Mouse (Mus musculus) neural tube, embryonic 11.5 days (tissue): ENCODE results near the gene Nr4a1. TPM values are rescaled to one million over a fixed set of nuclear protein-coding genes. Genes with fewer than 3 reads are reported as not detected.

ENCODE experiments used
- ATAC-seq: fragments of 200-750 bp; cut with Nextera tagmentation; 2 replicates; pipeline ENCODE4 v1.8.0; 2017; ENCODE audit warnings: moderate number of reproducible peaks, mild to moderate bottlenecking, moderate TSS enrichment, moderate library complexity; ENCODE audit not compliant: insufficient read depth, low FRiP score, low TSS enrichment
- DNase-seq: peaks from one replicate; pipeline ENCODE4 v3.0.0-alpha.2; 2015; ENCODE audit warnings: low spot score
- H3K27ac ChIP-seq: fragments of 300-500 bp; sonication (generic); 2 replicates; pipeline ENCODE4 v1.5.1; 2014; ENCODE audit warnings: low read depth, mild to moderate bottlenecking, low read length
- H3K27me3 ChIP-seq: fragments of 300-500 bp; sonication (generic); 2 replicates; pipeline ENCODE4 v1.6.1; 2014; ENCODE audit warnings: mild to moderate bottlenecking, low read length, mixed read lengths; ENCODE audit not compliant: control insufficient read depth, insufficient read depth
- H3K36me3 ChIP-seq: fragments of 300-500 bp; sonication (generic); 2 replicates; pipeline ENCODE4 v1.6.1; 2014; ENCODE audit warnings: mild to moderate bottlenecking, low read length, moderate library complexity, mixed read lengths; ENCODE audit not compliant: control insufficient read depth, insufficient read depth
- H3K4me1 ChIP-seq: fragments of 300-500 bp; sonication (generic); 2 replicates; pipeline ENCODE4 v1.6.1; 2014; ENCODE audit warnings: low read length, mixed read lengths; ENCODE audit not compliant: control insufficient read depth, insufficient read depth
- H3K4me2 ChIP-seq: fragments of 300-500 bp; sonication (generic); 2 replicates; pipeline ENCODE4 v1.6.1; 2014; ENCODE audit warnings: low read depth, mild to moderate bottlenecking, moderate library complexity
- H3K4me3 ChIP-seq: fragments of 300-500 bp; sonication (generic); 2 replicates; pipeline ENCODE4 v1.5.1; 2014; ENCODE audit warnings: low read depth, low read length
- H3K9ac ChIP-seq: fragments of 300-500 bp; sonication (generic); 2 replicates; pipeline ENCODE4 v1.6.1; 2014; ENCODE audit warnings: mild to moderate bottlenecking, low read length
- H3K9me3 ChIP-seq: fragments of 300-500 bp; sonication (generic); 2 replicates; pipeline ENCODE4 v1.6.1; 2016; ENCODE audit warnings: low read length; ENCODE audit not compliant: control insufficient read depth
- WGBS: fragments of 180-500 bp; shearing (Covaris S2); extraction: QIAGEN DNeasy Blood & Tissue Kit; methylation state at CpG from one replicate; pipeline ENCODE4 v1.1.7; 2014; 5-methylcytosine and 5-hydroxymethylcytosine counted together
- polyA plus RNA-seq: library from polyadenylated mRNA; unstranded; fragments of >200 nt; fragmentation: Nextera tagmentation; extraction: Ambion mirVana; gene quantifications from 2 replicates; pipeline ENCODE4 v1.2.1, GENCODE M21; 2014

Nr4a1 gene
- polyA plus RNA-seq, 1 experiment from 2014 or later: 4.4 TPM

DNA sequence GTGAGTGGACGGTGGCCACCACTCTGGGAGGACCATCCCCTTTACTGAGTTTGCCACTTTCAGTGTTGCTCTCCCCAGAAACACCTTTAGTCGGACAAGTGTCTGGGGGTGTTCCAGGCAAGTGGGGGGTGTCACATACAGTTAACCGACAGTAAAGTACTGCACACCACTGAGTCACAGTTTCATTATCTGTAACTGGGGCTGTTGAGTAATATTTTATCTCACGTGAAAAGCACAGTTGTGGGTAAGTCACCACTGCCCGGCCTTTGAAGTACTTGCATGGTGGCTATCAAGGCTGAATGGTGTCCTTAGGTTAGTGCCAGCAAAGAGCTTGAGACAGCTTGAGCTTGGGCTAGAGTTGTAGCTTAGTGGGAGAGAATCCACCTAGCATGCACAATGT lies 28.4 kb downstream of the Nr4a1 start:
- no peak overlapping the region for H3K4me3 ChIP-seq
- no peak overlapping the region for H3K27ac ChIP-seq
- DNase-seq (no peak), ATAC-seq (no peak)
- 81% methylated on average over 5 of the region's 5 CpGs for WGBS
- no peaks in the 10 kb centered on the region for H3K9me3 ChIP-seq
- peaks cover 9% of the 10 kb centered on the region for H3K4me1 ChIP-seq
- H3K9ac ChIP-seq: no peak overlapping the region
- no peak overlapping the region for H3K4me2 ChIP-seq
- H3K27me3 ChIP-seq: no peaks in the 10 kb centered on the region
- no peaks in the 10 kb centered on the region for H3K36me3 ChIP-seq

DNA sequence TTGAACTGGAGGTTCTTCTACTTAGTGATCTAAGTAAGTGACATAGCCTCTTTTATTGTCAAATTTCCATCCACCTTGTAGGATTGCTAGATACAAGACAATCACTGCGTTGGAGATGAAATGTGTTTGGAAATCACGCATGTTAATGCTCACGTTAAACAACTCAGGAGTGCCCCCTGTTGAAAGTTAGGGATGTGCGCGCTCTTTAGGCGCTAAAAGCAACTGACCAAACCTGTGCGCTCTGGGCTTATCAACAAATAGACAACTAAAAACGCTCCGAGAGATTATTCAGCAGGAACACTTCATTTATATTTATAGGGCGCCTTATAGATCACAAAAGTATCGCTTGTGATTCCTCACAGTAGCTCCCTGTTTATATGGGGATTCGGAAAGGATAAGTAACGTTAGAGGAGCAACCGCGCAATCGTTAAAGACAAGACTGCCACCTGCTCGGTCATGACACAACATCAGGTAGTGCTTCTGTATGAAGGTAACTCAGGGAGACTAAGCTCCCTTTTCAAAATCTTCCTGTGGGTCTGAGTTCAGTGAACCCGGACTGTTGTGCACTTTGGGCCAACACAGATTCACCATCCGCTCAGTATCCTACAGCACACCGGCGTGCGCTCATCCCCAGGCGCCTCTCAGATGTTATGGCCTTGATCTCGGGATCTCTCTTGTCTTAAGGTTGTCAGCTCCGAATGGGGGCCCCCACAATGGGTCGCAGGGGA lies 29.3 kb downstream of the Nr4a1 start:
- Histone ChIP-seq H3K9ac (peak overlapping the region; percentile 79), H3K4me3 (peak overlapping the region; percentile 79), H3K27me3 (no peaks in the 10 kb centered on the region), H3K4me1 (peaks cover 7% of the 10 kb centered on the region), H3K9me3 (no peaks in the 10 kb centered on the region), H3K36me3 (no peaks in the 10 kb centered on the region), H3K27ac (no peak overlapping the region), H3K4me2 (peak overlapping the region; percentile 95)
- 2% methylated on average over 26 of the region's 26 CpGs for WGBS
- DNase-seq (peak; percentile 55), ATAC-seq (peak; percentile 21; the same call in 1 of the 2 replicates)

DNA sequence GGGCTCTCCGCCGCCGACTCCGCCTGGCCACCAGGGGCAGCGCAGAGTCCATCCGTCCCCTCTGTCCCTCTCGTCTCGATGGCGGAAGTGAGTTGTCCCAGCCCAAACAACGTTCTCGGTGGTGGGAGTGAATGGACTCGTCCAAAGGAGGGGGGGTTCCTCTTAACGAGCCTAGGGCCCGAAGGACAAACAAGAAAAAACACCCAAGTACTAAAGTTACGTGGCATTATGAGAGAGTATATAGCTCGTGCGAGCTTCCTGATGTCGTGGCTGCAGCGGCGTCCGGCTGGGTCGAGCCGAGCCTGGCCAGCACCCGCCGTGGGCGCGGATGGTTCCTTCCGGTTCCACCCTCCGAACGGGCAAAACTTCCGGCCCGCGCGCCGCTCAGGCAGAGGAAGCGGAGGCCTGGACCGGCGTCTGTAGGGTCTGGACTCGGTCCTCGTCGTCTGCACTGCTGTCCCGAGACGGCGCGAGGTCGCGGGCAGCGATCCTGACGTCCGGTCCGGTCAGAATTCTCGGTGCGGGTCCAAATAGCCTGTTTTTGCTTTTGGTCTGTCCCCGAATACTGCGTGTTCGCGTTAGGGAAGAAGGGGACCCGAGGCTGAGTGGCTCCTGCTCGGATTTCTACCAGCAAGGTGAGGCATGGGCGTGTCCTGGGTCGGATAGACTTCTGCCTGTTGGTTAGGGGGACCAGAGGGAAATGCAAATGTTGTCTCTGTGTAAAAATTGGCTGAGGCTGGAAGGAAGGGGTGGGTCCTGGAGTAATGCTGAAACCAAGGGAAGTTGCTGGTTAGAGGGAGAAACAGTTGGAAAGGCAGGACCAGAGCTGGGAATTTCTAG lies 30.1 kb downstream of the Nr4a1 start, which contains the start of gene Atg101:
Gene Atg101 (plus strand): TSS at position 362 of the 840 bp plus-strand sequence.
- Histone ChIP-seq H3K9me3 (no peaks in the 10 kb centered on the region), H3K36me3 (no peaks in the 10 kb centered on the region; the same call in 1 of the 2 replicates), H3K4me3 (peak within 1 kb of the TSS; percentile 79), H3K4me2 (peak within 1 kb of the TSS; percentile 95), H3K4me1 (peaks cover 7% of the 10 kb centered on the region), H3K9ac (peak within 1 kb of the TSS; percentile 79), H3K27ac (no peak within 1 kb of the TSS), H3K27me3 (no peaks in the 10 kb centered on the region)
- ATAC-seq: peak; percentile 88
- under 1% methylated on average over 61 of the region's 61 CpGs for WGBS
- DNase-seq: peak; percentile 92

DNA sequence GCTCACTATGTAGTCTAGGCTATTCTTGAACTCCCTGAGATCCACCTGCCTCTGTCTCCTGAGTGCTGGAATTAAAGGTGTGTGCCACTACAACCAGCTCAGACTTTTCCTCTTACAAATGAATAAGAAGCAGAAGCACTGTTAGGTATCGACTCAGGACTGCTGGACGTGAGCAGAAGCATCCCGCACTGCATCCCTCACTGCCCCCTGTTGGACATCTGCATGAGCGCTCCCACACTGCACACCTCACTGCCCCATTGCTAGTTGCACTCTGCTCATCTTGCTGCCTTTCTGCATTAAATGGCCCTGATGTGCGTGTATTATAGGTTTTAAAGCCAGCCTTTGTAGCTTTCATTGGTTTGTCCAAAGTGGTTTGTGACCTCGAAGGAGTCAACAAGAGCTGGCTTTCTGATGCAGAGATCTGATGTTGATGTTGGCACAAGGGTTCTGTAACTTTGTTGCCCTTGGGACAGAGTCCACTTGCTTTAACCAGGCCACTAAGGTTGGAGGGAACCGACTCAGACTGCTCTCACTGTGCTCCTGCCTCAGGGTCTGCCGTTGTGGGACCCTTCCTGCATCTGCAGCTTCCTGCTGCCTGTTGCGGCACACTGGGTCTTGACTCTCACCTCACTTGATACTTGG lies 32.2 kb downstream of the Nr4a1 start:
- ATAC-seq (no peak), DNase-seq (no peak)
- H3K4me1 ChIP-seq: peaks cover 7% of the 10 kb centered on the region
- no peak overlapping the region for H3K9ac ChIP-seq
- 78% methylated on average over 9 of the region's 9 CpGs for WGBS
- no peak overlapping the region for H3K4me3 ChIP-seq
- no peak overlapping the region for H3K4me2 ChIP-seq
- no peaks in the 10 kb centered on the region for H3K27me3 ChIP-seq
- H3K27ac ChIP-seq: no peak overlapping the region
- peaks cover 4% of the 10 kb centered on the region; the same call in 1 of the 2 replicates for H3K36me3 ChIP-seq
- no peaks in the 10 kb centered on the region for H3K9me3 ChIP-seq

DNA sequence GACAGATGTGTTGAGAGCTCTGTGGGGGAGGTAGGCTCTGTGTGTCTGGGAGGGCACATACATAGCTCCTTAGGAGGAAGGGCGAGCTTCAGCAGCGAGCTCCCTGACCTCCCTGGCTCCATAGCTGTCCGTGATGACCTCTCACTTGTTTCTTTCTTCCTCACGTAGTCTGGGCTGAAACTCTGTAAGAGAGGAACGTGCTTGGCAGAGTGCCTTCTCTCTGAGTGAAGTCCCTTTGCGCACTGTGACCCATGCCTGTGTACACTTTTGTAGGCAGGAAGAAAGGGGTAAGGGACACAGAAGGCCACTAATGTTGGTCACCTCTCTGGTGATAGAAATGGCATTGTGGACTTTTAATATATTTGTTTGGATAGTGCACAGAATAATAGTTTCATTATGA lies 33.3 kb downstream of the Nr4a1 start:
- ATAC-seq: no peak
- Histone ChIP-seq H3K27ac (no peak overlapping the region), H3K9ac (no peak overlapping the region), H3K4me2 (no peak overlapping the region), H3K4me1 (peaks cover 7% of the 10 kb centered on the region), H3K36me3 (peaks cover 4% of the 10 kb centered on the region; the same call in 1 of the 2 replicates), H3K27me3 (no peaks in the 10 kb centered on the region), H3K4me3 (no peak overlapping the region), H3K9me3 (no peaks in the 10 kb centered on the region)
- DNase-seq: no peak
- 93% methylated on average over 6 of the region's 6 CpGs for WGBS

DNA sequence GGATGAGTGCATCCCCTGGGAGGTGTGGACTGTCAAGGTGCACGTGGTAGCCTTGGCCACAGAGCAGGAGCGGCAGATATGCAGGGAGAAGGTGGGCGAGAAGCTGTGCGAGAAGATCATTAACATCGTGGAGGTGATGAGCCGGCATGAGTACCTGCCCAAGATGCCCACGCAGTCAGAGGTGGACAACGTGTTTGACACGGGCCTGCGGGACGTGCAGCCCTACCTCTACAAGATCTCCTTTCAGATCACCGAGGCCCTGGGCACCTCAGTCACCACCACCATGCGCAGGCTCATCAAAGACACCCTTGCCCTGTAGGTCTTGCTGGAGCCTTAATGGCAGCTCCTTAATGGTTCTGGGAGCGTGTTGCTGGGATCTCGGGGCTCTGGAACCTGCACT lies 36.3 kb downstream of the Nr4a1 start:
- H3K4me1 ChIP-seq: no peaks in the 10 kb centered on the region
- WGBS: 94% methylated on average over 15 of the region's 15 CpGs
- no peak overlapping the region for H3K4me3 ChIP-seq
- no peak for DNase-seq
- H3K27ac ChIP-seq: no peak overlapping the region
- H3K36me3 ChIP-seq: peaks cover 4% of the 10 kb centered on the region; the same call in 1 of the 2 replicates
- no peaks in the 10 kb centered on the region for H3K9me3 ChIP-seq
- H3K4me2 ChIP-seq: no peak overlapping the region
- ATAC-seq: no peak
- H3K27me3 ChIP-seq: no peaks in the 10 kb centered on the region
- no peak overlapping the region for H3K9ac ChIP-seq

DNA sequence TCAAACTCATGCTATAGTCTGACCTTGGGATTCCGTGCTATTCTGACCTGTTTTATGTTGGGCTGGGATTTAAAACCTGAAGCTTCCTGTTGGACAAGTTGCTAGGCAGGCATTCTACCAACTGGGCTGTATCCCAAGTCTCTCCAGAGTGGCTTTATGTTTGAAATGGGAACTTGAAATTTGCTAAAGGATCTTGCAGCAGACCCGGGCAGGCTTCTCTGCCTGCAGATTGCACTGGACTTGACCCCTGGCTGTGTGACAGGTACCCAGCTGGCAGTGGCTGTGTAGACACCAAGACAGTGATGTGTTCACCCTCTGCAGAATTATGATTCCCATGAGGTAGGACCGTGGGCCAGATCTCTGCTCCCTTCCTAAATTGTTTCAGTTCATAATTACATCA lies 37.9 kb downstream of the Nr4a1 start:
- DNase-seq: no peak
- peaks cover 4% of the 10 kb centered on the region; the same call in 1 of the 2 replicates for H3K36me3 ChIP-seq
- H3K4me1 ChIP-seq: no peaks in the 10 kb centered on the region
- no peak overlapping the region for H3K9ac ChIP-seq
- H3K4me3 ChIP-seq: no peak overlapping the region
- 89% methylated on average over 3 of the region's 3 CpGs for WGBS
- no peaks in the 10 kb centered on the region for H3K9me3 ChIP-seq
- no peak for ATAC-seq
- no peak overlapping the region for H3K27ac ChIP-seq
- H3K4me2 ChIP-seq: no peak overlapping the region
- H3K27me3 ChIP-seq: no peaks in the 10 kb centered on the region

DNA sequence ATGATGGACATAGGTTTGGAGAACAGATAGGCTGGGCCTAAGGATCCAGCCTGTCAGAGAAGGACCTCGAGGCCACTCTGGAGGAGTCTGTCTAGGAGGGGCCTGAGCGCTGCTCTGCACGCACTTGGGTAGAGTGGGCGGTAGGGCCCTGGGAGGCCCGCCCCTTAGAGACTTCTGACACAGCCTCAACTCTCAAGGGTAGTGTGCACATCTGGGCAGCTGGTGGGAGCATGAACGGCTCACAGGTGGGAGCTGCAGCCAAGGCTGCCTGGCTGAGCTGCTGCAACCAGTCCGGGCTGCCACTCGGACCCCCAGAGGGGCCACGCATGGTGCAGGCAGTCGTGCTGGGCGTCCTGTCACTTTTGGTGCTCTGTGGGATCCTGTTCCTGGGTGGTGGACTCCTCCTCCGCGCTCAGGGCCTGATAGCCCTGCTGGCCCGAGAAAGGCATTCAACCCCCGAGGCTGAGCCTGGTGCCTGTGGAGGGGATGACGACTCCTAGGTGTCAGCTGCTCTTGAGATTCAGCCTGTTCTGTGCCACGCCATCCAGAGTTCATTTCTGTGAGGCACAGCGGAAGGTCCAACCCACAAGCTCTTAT lies 39.1 kb downstream of the Nr4a1 start, which contains the start of gene 6030408B16Rik:
Gene 6030408B16Rik (plus strand): TSS at position 188 of the 597 bp plus-strand sequence.
- H3K27me3 ChIP-seq: no peaks in the 10 kb centered on the region
- DNase-seq (no peak), ATAC-seq (no peak)
- H3K9ac ChIP-seq: no peak within 1 kb of the TSS
- peaks cover 4% of the 10 kb centered on the region; the same call in 1 of the 2 replicates for H3K36me3 ChIP-seq
- no peaks in the 10 kb centered on the region for H3K9me3 ChIP-seq
- H3K27ac ChIP-seq: no peak within 1 kb of the TSS
- no peak within 1 kb of the TSS for H3K4me3 ChIP-seq
- H3K4me1 ChIP-seq: no peaks in the 10 kb centered on the region
- 54% methylated on average over 18 of the region's 18 CpGs for WGBS
- no peak within 1 kb of the TSS for H3K4me2 ChIP-seq
